ENCODE assay signal across 11 mouse cellular contexts in genomic region chr2:168078107-168078830, GRCm38 (mm10). TPM values are rescaled to one million over a fixed set of nuclear protein-coding genes. Genes with fewer than 3 reads are reported as not detected.
DNase-seq lines count a peak whose midpoint lies in the region; ATAC-seq lines count a peak whose summit lies in the region.
"Had no signal": no experiment of that assay in that cellular context is flagged by ENCODE, and none has a peak within 500 bp of the region (broad histone marks: within the 10 kb centered on the region; RNA-seq: fewer than 3 reads in every experiment).

No protein-coding gene starts in this region.

- peak; percentile 26 for DNase-seq in thymus, postnatal 4 days
- DNase-seq in thymus, postnatal 10 days (ENCODE audit: low spot score in 2 of 2): no peak
- DNase-seq in lung, postnatal 36 days: peak; percentile 93
- DNase-seq in urinary bladder, postnatal 4 days (ENCODE audit: low spot score in 2 of 2): peak; percentile 73 to 74
- DNase-seq in right cerebral cortex, postnatal 14 days: no peak
- no peak for DNase-seq in cerebellum, adult 8-10 months
- DNase-seq: thymus, adult 18-20 months had no signal

- peaks cover 30% of the 10 kb centered on the region for H3K27me3 ChIP-seq in kidney, embryonic 15.5 days
- peaks cover 7% of the 10 kb centered on the region; the same call in 1 of the 2 replicates for H3K27me3 ChIP-seq in neural tube, embryonic 15.5 days (replicated peaks)

- H3K4me3 ChIP-seq in kidney, embryonic 15.5 days (replicated peaks): no peak overlapping the region
- H3K4me3 ChIP-seq in neural tube, embryonic 15.5 days (replicated peaks): no peak overlapping the region
- H3K4me3 ChIP-seq: hindbrain, embryonic 12.5 days; neural tube, embryonic 12.5 days had no signal

- peaks cover 77% of the 10 kb centered on the region for H3K4me1 ChIP-seq in kidney, embryonic 15.5 days
- H3K4me1 ChIP-seq in neural tube, embryonic 15.5 days: peaks cover 31% of the 10 kb centered on the region

- no peaks in the 10 kb centered on the region for H3K9me3 ChIP-seq in kidney, embryonic 15.5 days (replicated peaks)
- H3K9me3 ChIP-seq in neural tube, embryonic 15.5 days (replicated peaks): no peaks in the 10 kb centered on the region
- H3K9me3 ChIP-seq: hindbrain, embryonic 12.5 days; neural tube, embryonic 12.5 days had no signal

- 0 out of 2 replicates have a peak overlapping the region, but pooled peaks have one; percentile 27 for H3K9ac ChIP-seq in kidney, embryonic 15.5 days
- no peak overlapping the region for H3K9ac ChIP-seq in neural tube, embryonic 15.5 days (replicated peaks)
- H3K9ac ChIP-seq: hindbrain, embryonic 12.5 days; neural tube, embryonic 12.5 days had no signal

- H3K27ac ChIP-seq in kidney, embryonic 15.5 days: peak overlapping the region; percentile 92
- H3K27ac ChIP-seq in neural tube, embryonic 15.5 days (replicated peaks): no peak overlapping the region
- H3K27ac ChIP-seq: hindbrain, embryonic 12.5 days; neural tube, embryonic 12.5 days had no signal

- no peak for ATAC-seq in kidney, embryonic 15.5 days (replicated peaks; ENCODE audit: low FRiP score)
- ATAC-seq in neural tube, embryonic 15.5 days (ENCODE audit: low FRiP score): no peak

- H3K36me3 ChIP-seq in kidney, embryonic 15.5 days: no peaks in the 10 kb centered on the region
- no peaks in the 10 kb centered on the region for H3K36me3 ChIP-seq in neural tube, embryonic 15.5 days
- H3K36me3 ChIP-seq: hindbrain, embryonic 12.5 days; neural tube, embryonic 12.5 days had no signal

- WGBS in kidney, embryonic 15.5 days: 30% methylated on average over 15 of the region's 15 CpGs
- 62% methylated on average over 15 of the region's 15 CpGs for WGBS in neural tube, embryonic 15.5 days

- 0 out of 2 replicates have a peak overlapping the region, but pooled peaks have one; percentile 8 for H3K4me2 ChIP-seq in kidney, embryonic 15.5 days
- no peak overlapping the region for H3K4me2 ChIP-seq in neural tube, embryonic 15.5 days
- H3K4me2 ChIP-seq: hindbrain, embryonic 12.5 days; neural tube, embryonic 12.5 days had no signal

RNA-seq across cellular contexts. Expression of gene Pard6b, which starts 2.5 kb away (rescaled TPM):
- 19.0 and 20.4 TPM in 2 replicates for polyA plus RNA-seq in kidney, embryonic 15.5 days (2015; fragmentation: Nextera tagmentation; extraction: Ambion mirVana)
- polyA plus RNA-seq in neural tube, embryonic 15.5 days (2015; fragmentation: Nextera tagmentation; extraction: Ambion mirVana): 6.6 and 6.8 TPM in 2 replicates

Comparison
In these comparisons a context has a peak if more than half of its experiments do, and no peak if none do; other contexts are left out.
1. DNase-seq: peak in thymus, postnatal 4 days (single experiment), lung, postnatal 36 days (single experiment) and urinary bladder, postnatal 4 days (2 of 2); none in thymus, postnatal 10 days (0 of 2), right cerebral cortex, postnatal 14 days (single experiment) and cerebellum, adult 8-10 months (single experiment).